Mouse (Mus musculus) cortical plate, adult 2 months (tissue): ENCODE data around the gene Cachd1.

Source experiments
- CTCF ChIP-seq: fragments of 200-500 bp; IDR thresholded peaks from 2 replicates; pipeline ENCODE4 v1.5.1; 2011; ENCODE audit warnings: mild to moderate bottlenecking, control low read depth, low read length; ENCODE audit not compliant: insufficient read depth; ENCODE audit errors: extremely low read depth
- POLR2A ChIP-seq: fragments of 200-500 bp; IDR thresholded peaks from 2 replicates; pipeline ENCODE4 v1.6.1; 2011; ENCODE audit warnings: mild to moderate bottlenecking, low read length, control low read depth; ENCODE audit not compliant: insufficient read depth; ENCODE audit errors: extremely low read depth

GRCm38 (mm10) chr4:100728896-100729479 is 47.5 kb upstream of the Cachd1 start:
- TF ChIP-seq POLR2A (no peak), CTCF (no peak)
